Mouse (Mus musculus): ENCODE measurements around the gene Heatr3. TPM values are rescaled to one million over a fixed set of nuclear protein-coding genes. Genes with fewer than 3 reads are reported as not detected.
"Not testable (repeated sequence)": the region's sequence is repeated elsewhere in the genome, so short reads cannot be mapped to it uniquely, and the experiment has no call there.

The Heatr3 gene
- total RNA-seq, 2 experiments from 2014 or later = 29.7 to 30.2 TPM

DNA sequence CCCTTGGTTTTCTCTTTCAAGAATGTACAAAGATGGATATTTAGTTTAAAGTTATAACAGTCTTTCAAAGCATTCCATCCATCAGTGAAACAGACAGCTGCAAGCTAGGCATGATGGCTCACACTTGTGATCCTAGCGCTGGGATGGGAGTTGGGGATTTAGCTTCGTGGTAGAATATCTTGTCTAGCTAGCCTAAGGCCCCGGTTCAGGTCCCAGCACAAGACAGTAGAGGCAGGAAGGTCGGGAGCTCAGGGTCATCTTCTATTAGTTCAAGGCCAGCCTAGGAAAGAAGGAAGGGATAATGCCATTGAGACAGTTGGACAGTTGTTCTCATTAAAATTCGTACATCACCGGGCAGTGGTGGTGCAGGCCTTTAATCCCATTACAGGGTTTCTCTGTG, 48.1 kb downstream of the Heatr3 start:
- no peak for DNase-seq (ENCODE audit: low spot score)

DNA sequence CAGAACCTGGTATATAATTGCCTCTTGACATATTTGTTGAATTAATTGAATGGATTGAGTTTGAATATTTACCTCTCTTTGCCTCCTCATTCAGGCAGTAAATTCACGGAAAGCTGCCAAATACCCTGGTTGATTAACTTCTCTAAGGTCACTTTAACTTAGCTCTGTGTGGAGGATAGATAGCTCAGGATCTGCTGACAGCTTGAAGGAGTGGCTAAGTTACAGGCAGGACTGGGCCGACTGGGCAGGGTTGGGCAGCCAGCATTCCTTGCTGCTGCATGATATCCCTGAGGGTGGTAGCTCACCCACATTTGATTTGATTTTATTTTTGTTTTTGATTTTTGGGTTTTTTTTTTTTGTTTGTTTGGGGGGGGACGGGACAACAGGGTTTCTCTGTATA, 59.7 kb downstream of the Heatr3 start:
- no peak for DNase-seq (ENCODE audit: low spot score)

DNA sequence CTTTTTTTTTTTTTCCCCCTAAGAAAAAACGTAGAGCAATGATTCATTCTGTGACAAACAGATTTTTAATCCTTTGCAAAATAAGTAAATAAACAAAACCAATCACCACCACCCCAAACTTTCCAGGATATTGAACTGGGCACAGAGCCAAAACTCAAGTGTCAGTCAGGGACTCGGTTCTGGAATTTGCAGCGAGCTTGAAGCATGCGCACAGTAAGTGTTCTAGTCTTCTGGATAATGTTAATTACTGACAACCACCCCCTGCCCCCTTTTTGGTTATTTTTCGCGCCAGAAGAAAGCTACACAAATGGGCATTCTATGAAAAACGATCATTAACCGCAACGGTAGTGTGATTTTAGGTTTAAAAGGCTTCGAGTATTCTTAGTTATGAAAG, 60.9 kb downstream of the Heatr3 start:
- peak; percentile 32 for DNase-seq (ENCODE audit: low spot score)

DNA sequence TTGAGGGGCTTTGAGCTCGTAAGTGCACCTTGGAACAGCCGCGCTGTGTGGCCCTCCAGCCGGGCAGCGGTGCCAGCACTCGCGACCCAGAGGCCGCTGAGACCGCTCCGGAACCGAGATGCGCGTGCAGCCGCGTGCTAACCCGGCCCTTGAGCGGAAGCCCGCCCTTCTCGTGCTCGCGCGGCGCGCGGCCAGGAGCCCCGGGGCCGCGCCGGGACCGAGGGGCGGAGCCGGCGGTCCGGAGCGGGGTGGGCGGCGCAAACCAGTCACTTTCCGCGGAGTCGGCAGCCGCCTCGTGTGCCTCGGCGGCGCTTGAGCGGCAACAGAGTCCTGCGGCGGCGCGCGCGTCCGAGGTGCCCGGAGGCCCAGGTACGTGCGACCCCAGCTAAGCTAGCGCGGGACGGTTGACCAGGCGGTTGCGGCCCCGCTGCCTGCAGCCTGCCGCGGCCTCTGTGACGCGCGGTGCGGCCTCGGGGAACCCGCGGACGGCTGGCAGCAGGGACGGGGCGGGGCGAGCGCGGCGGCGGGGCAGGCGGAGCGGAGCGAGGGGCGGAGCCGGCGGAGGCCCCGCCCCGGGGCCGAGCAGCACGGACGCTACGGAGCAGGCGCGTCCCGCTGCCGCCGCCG, 61.4 kb downstream of the Heatr3 start, which contains the start of gene Tent4b:
TSS of gene Tent4b (plus strand) at position 269 of the 627 bp plus-strand sequence.
- peak; percentile 93 for DNase-seq (ENCODE audit: low spot score)

DNA sequence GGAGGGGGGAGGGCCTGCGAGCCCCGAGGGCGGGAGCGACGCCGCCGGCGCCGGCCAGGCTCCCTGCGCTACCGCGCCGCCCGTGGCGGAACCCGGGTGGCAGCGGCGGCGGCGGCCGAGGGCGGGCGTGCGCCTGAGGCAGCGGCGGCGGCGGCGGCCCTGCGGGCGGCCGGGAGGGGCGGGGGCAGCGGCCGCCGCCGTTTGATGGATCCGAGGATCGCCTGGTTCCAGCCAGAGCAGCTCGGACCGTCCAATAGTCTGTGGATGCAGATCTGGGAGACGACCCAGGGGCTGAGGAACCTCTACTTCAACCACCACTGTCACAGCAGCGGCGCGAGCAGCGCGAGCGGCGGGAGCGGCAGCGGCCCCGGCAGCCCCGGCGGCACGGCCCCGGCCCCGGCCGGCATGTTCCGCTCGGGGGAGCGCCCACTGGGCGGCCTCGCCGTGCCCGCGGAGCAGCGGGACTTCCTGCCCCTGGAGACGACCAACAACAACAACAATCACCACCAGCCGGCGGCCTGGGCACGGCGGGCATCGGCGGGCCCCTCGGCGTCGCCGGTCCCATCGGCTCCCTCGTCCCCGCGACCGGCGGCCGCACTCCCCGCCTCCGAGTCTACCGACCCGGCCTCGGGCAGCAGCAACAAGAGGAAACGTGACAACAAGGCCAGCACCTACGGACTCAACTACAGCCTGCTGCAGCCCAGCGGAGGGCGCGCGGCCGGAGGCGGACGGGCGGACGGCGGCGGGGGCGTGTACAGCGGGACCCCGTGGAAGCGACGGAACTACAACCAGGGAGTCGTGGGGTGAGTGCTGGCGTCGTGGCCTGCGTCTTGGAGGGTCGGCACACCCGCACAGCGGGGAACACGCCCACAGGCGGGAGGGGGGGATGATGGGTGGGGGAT, 62.3 kb downstream of the Heatr3 start:
- peak; percentile 23 for DNase-seq (ENCODE audit: low spot score)

DNA sequence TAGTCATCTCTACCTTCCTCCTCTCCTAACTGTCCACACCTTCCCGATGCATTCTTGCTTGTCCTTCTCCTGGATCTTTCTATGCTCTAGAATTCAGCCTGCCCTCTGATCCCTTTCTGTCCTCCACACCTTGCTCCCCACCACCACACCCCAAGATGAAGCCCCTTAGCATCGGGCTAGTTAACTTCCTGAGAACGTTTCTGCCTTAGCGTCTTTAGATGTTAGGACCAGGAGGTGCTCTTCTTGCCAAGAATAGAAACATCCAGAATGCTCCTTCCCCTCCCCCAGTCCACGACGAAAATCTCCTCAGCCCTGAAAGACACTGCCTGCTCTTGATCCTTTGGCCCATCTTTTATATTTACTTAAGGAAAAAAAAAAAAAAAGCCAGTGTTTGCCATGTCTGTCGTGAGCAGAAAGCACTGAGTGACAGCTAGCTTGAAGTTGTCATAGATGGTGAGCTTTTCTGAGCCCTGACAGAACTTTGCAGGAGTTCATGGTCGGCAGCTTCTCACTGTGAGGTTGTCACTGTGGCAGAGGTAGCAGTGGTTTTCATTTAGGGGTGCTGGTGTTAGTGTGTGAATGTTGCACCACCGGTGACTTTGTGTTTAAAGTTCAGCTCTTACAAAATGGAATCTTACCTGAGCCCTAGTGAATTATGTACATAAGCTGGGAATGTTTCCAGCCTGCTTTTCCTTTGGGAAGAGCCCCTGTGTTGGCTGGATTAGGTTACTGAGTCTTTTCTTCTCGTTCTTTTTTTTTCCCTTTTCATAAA, 63.3 kb downstream of the Heatr3 start:
- no peak for DNase-seq (ENCODE audit: low spot score)

DNA sequence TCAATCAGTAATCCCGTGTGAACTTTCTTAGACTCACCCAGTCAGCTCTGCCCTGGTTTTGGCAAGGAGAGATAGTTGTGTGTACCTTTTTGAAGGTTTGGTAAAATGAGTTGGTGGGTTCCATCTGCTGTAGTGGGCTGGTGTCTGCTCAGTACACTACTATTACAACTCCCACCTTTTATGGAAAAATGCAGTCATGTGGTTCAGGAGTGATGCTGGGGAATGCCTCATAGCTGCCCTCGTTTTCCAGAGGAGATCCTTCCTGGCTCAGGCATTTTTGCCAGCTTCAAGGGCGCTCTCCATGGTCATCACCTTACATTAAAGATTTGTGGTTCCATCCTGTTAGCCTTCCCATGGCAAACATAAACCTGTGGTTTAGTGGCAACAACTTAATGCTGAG, 64.0 kb downstream of the Heatr3 start:
- DNase-seq (ENCODE audit: low spot score) = no peak

DNA sequence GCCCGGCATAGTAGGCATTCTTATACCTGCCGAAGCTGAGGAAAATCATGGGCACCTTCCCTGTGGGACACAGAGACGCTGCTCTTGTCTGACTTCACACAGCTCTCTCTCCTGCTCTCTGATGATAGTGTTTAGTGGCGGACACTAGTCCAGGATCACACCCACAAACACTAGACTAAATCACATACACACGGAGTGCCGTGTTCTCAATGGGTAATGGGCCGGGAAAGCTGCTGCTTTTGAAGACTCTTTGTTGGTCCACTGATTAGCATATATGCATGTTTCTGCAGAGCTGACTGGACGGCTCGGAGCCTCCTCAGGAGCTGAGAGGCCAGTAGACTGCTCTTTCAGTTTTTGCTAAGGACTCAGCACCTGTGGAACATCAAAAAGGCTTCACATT, 68.4 kb downstream of the Heatr3 start:
- DNase-seq (ENCODE audit: low spot score) = no peak

DNA sequence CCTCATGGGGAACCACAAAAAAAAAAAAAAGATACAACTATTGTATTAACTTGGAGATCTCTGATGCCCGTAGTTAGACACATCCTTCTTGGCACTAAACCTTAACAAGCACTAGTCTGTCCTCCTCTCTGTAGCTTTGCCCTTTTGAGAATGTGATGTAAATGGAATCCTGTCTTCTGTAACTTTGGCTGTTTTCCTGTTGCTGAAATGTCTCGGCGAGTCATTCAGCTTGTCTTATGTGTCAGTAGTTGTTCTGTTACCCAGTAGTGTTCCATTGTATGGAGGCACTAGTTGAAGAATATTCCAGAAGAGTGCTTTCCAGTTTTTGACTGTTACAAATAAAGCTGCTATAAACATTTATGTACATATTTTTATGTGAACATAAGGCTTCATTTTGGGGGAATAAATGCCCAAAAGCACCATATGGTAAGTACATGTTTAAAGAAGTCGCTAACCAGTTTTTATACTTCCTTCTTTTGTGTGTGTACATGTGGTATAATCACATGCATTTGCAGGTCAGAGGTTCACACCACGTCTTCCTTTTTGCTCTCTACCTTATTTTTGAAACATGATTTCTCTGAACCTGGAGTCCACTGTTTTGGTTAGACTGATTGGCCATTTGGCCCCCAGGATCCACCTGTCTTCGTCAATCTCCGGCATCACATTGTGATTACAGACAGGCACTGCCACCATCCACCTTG, 69.6 kb downstream of the Heatr3 start:
- DNase-seq (ENCODE audit: low spot score) = no peak

DNA sequence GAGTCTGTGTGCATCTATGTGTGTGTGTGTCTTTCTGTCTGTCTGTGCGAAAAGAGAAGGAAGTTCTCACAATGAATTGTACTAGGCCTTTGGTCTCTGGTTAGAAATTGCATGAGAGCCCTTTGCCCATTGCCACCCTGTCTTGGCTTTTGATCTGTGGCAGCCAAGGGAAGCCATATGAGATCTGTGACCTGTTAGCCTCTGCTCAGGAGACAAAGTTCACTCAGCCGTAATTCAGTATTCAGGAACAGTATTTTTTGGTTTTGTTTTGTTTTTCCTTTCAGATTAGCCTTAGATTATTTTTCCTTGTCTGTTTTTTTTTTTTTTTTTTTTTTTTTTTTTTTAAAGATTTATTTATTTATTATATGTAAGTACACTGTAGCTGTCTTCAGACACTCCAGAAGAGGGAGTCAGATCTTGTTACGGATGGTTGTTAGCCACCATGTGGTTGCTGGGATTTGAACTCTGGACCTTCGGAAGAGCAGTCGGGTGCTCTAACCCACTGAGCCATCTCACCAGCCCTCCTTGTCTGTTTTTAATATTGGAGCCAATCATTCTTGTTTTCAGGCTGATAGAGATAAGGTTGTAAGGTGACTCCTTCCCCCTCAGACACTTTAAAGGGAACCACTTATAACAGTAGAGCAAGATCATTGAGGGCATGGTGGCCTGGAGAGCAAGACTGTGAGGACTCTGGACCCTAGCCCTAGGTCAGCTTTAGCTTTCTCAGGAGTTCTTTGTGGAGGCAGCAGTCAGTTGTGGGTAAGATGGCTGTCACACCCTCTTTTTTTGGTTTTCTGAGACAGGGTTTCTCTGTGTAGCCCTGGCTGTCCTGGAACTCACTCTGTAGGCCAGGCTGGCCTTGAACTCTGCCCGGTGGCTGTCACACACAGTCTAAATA, 72.5 kb downstream of the Heatr3 start:
- not testable (repeated sequence) for DNase-seq (ENCODE audit: low spot score)

DNA sequence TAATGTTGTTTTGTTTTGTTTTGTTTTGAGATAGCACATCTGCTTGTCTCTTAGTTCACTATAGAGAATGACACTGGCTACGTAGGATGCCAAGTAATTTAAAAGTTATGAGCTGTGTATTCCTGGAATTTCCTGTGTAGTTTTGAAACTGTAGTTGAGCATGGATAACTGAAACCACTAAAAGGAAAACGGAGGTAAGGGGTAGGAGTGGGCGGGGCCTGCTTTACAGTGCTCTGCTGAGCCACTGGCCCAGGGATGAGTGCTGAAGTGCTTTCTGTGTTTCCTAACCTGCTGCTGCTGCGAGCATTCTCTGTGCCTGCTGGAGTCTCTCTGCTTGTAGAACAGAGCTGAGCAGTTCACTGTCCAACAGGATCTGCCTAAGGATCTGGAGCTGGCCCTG, 83.7 kb downstream of the Heatr3 start:
- DNase-seq (ENCODE audit: low spot score) = no peak

Small RNA genes lying within 50 kb of the gene (microRNA-seq; reads per million reads assigned to microRNA genes)
- gene Mir7071 = not detected

Other genes starting within 250 kb of the Heatr3 start
- 10 to 100 TPM; 15.0 to 19.1 TPM for gene Zfp423, start 178.3 kb upstream of the Heatr3 start, total RNA-seq (2021)
- gene Cnep1r1, start 19.1 kb upstream of the Heatr3 start, total RNA-seq (2021) = 10 to 100 TPM; 42.2 to 44.6 TPM
- 10 to 100 TPM; 13.0 to 15.3 TPM for gene Tent4b, start 61.4 kb downstream of the Heatr3 start, total RNA-seq (2021)
- 1 to 10 TPM; 1.9 to 3.2 TPM for gene Adcy7, start 134.5 kb downstream of the Heatr3 start, total RNA-seq (2021)
- gene Brd7, start 224.3 kb downstream of the Heatr3 start, total RNA-seq (2021) = 10 to 100 TPM; 72.2 to 74.9 TPM